ENCODE assay signal across 1 mouse cellular context in the genomic region with DNA sequence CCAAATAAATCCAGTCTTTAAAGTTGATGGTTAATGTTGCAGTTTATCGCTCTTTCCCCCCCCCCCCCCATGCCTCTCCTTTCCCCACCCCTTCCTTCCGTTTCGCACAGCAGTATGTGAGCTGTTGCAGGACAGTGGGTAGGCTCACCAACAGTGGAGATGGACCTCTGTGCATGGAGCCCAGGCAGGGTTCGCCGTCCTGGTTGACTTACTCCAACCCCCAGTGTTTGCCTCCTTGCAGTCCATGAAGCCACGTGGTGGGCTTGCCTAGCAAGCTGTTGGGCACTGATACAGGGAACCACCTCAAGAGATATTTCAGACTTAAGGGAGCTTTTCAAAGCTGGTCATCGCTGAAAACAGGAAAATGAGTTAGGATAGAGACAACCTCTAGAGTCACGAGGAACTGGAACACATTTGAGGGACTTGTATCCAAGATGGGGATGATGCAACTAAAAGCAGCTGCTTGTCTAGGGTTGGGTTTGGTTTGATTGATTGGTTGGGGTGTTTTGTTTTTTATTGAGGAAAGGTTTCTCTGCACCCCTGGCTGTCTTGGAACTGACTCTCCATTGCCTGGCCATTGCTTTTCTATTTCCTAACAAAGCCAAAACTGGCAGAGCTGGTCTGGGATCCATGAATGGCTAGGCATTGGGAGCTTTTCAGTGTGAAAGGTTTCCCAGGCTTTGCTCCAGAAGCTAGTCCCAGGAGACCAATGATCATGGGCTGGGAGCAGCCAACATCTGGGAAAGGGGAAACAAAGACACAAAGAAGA.
TF ChIP-seq lines count a peak whose summit lies in the region.

No protein-coding gene starts in this region.

TF ChIP-seq in MEL, 35 proteins besides CTCF, POLR2A, EP300 and RAD21:
- no peak for TF ChIP-seq MAZ (IDR thresholded peaks at IDR 0.05; ENCODE audit: low read depth, low read length)
- TF ChIP-seq ZMIZ1 (IDR thresholded peaks at IDR 0.05; ENCODE audit: low read depth, low read length): 0 out of 2 replicates have a peak, but pooled peaks have one; percentile 20
- no peak for TF ChIP-seq USF2 (IDR thresholded peaks at IDR 0.05; ENCODE audit: borderline replicate concordance in 1 of 2, insufficient read depth in 1 of 2, low read depth in 1 of 2, low read length in 2 of 2)
- no peak for TF ChIP-seq TCF12 (IDR thresholded peaks at IDR 0.05; ENCODE audit: low read depth, low read length)
- peak; percentile 16; the same call in 1 of the 2 replicates for TF ChIP-seq POLR2AphosphoS2 (IDR thresholded peaks at IDR 0.05; ENCODE audit: low read length)
- no peak for TF ChIP-seq RCOR1 (IDR thresholded peaks at IDR 0.05; ENCODE audit: low read depth, low read length)
- TF ChIP-seq SMC3 (IDR thresholded peaks at IDR 0.05; ENCODE audit: low read depth, low read length): no peak
- no peak for TF ChIP-seq ZNF384 (IDR thresholded peaks at IDR 0.05; ENCODE audit: low read depth, low read length)
- no peak for TF ChIP-seq KAT2A (conservative IDR thresholded peaks at IDR 0.05; ENCODE audit: low read depth, low read length)
- TF ChIP-seq ZC3H11A (IDR thresholded peaks at IDR 0.05; ENCODE audit: low read depth, low read length): no peak
- TF ChIP-seq CHD2 (IDR thresholded peaks at IDR 0.05; ENCODE audit: low read length): no peak
- TF ChIP-seq MEF2A (IDR thresholded peaks at IDR 0.05; ENCODE audit: extremely low read depth, insufficient replicate concordance, low read depth, low read length, poor library complexity, severe bottlenecking): no peak
- TF ChIP-seq MYB (IDR thresholded peaks at IDR 0.05; ENCODE audit: low read depth, low read length): no peak
- no peak for TF ChIP-seq ETS1 (IDR thresholded peaks at IDR 0.05; ENCODE audit: low read depth, low read length)
